Mouse (Mus musculus) G1E (cell line): ENCODE results near the gene Stmn3.

Source experiments
- CTCF ChIP-seq: IDR thresholded peaks from 2 replicates; pipeline ENCODE4 v1.5.1; 2012; ENCODE audit warnings: low read depth, low read length, inconsistent platforms, mixed read lengths
- GATA1 ChIP-seq: IDR thresholded peaks from 2 replicates; pipeline ENCODE4 v1.6.1; 2012; ENCODE audit warnings: borderline replicate concordance, low read length, inconsistent platforms, mixed read lengths
- GATA2 ChIP-seq: IDR thresholded peaks from 2 replicates; pipeline ENCODE4 v1.6.1; 2012; ENCODE audit warnings: low read depth, low read length, inconsistent platforms, borderline replicate concordance
- POLR2AphosphoS5 ChIP-seq: IDR thresholded peaks from 2 replicates; pipeline ENCODE4 v1.6.1; 2012; ENCODE audit warnings: low read depth, low read length, inconsistent platforms; ENCODE audit not compliant: insufficient replicate concordance
- TAL1 ChIP-seq: conservative IDR thresholded peaks from 2 replicates; pipeline ENCODE4 v1.6.1; 2012; ENCODE audit warnings: low read depth, low read length, inconsistent platforms, mixed read lengths

DNA sequence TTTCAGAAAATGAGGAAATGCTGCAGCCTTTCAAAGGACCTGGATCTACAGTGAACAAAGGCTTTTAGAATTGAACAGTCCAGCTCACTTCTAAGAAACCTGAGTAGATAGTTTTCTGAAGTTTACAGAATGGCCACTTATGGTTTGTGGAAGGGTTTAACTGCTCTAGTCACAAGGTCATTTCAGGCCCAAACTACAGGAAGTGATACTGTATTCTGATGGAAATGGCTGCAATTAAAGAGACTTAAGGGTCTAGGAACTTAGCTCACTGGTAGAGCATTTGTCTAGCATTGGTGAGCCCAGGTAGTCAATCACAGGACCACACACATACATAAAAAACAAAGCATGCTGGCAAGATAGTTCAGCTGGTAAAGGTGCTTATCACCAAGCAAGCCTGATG is 18.2 kb upstream of the Stmn3 start:
- TF ChIP-seq TAL1 (no peak), CTCF (no peak), POLR2AphosphoS5 (no peak), GATA2 (no peak), GATA1 (no peak)
